Mouse (Mus musculus) CH12F3 (cell line): Measurements from ENCODE around the gene Nodal.

Source experiments
- in situ Hi-C: fragments of 300-500 bp; cut with MboI; formaldehyde crosslinking; loops from 2 replicates; pipeline ENCODE4 v1.14.3; 2020; ENCODE audit warnings: low sequenced_read_pairs

The Nodal gene

DNA sequence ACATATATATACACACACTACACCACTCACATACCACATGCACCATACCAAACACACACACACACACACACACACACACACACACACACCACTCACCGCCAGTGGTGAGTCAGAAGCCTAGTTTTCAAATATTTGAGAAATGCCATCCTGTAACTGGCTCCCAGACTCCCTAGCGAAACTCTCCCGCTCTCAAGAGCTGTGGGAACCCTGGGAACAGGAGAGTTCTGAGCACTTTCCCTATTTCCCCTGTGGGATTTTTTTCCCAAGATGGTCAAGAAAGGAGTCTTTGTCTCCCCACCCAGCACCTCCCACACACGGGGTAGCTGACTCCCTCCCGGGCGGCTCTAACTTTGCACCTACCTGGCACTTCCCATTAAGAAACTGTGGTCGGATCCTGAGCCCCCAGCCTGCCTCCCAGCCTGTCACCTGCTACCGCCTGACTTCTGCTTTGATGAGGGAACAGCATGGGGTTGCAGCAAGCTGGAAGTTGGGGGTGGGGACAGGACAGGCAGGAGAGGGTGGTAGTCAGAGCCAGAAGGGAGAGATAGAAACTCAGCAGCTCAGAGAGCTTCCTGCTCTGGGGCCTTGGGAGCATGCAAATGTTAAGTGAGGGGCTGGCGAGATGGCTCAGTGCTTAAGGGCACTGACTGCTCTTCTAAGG is 23.2 kb upstream of the Nodal start:
- in situ Hi-C loops: no loop called here

DNA sequence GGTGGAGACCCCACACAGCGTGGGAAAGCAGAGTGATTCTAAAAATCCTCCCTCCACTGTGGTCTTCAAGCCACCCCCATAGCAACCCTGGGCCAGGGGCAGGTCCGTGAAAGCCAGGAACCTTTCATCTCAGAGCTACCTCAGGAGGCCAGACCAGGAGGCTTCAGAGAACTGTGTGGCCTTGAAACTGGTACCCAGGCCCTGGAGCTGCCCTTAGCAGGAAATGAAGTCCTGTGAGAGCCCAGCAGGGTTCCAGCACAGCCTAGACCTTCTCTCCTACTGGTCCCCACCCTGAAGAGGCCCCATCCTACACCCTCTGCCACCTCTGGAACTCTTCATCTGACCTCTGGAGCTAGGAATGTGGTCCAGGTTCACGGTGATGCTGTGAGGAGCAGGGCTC is 19.6 kb upstream of the Nodal start:
- in situ Hi-C loops: no loop called here

DNA sequence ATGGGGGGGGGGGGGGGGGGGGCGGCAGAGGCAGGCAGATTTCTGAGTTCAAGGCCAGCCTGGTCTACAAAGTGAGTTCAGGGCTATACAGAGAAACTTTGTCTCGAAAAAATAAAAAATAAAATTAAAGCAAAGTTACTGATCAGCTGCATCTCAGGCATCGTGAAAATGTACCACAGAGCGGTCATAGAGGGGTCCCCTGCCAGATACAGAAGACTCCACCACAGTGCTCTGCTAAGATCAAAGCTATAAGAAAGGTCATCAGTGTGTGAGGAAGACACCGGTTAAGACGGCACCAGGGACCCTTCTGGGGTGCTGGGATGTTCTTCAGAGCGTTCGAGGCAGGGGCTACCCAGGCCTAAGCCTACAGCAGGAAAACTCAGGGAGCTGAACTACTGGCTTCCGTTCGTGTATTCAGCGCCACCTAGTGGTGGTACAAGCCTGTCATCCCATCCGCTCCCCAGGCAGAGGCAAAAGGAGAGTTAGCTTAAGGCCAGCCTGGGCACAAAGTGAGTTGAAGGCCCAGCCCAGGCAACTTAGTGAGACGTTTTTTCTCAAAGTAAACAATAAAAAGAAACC is 18.5 kb upstream of the Nodal start:
- in situ Hi-C loops: no loop called here

DNA sequence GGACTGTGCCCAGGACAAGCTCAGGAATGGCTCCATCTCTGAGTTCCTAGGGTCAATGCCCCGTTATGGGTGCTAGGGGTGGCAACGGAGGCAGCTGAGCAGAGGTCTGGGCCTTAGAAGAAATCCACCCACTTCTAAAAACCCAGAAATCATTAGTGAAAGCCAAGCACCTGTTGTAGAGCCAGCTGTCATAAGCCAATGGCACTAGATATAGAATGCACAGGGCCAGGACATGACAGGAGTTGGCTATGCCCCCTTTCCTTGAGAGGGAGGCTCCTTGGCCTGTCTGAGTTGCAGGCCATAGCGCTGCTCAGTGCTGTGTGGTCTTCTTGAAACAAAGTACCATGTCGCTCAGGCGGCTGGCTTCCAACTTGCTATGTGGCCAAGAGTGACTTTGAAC is 17.4 kb upstream of the Nodal start:
- in situ Hi-C loops: no loop called here

DNA sequence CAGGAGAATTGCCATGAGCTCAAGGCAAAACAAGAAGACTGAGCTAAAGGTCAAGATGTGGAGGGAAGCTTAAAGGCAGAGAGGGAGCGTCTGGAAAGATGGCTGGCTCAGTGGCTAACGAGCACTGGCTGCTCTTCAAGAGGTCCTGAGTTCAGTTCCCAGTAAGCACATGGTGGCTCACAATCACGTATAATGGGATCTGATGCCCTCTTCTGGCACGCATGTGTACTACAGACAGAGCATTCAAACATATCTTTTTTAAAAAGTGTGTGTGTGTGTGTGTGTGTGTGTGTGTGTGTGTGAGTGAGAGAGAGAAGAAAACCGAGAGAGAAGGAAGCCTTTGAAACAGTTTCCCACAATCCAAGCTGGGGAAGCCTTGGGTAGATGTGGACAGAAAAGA is 15.3 kb upstream of the Nodal start:
- in situ Hi-C loops: no loop called here

DNA sequence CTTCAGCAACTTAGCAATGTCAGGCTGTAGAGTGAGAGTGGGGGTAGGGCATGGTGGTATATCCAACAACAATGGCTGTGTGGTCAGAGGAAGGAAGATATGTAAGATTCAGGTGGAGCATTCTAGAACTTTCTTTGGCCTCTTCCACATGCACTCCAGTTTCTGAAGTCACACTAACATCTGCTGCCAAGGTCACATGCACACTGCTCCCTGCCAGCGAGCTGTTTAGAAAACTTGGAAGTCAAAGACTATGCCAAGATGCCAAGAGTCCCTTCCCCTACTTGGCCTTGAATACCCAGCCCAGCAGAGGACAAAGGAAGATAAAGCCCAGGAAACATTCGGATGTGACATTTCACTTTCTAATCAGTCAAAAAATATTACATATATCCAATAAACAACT is 14.9 kb upstream of the Nodal start:
- in situ Hi-C loops: no loop called here

DNA sequence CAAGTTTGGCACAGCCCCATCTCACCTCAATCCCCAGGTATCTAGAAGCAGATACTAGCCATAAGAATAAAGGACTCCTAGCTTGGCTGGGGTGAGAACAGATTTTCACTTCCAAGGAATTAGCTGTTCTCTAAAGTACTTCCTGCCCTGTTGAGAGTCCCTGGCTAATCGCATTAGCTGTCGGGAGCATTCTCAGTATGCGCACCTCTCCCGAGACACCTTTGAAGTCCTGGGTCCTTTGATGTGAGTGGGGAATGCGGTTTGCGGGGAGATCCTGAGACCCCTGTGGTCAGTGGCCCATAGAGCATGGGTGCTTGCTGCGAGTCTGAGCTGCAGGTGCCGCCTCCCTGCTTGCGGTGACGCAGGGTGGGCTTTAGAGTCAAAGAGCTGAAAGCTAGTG is 11.8 kb upstream of the Nodal start:
- in situ Hi-C loops: no loop called here

DNA sequence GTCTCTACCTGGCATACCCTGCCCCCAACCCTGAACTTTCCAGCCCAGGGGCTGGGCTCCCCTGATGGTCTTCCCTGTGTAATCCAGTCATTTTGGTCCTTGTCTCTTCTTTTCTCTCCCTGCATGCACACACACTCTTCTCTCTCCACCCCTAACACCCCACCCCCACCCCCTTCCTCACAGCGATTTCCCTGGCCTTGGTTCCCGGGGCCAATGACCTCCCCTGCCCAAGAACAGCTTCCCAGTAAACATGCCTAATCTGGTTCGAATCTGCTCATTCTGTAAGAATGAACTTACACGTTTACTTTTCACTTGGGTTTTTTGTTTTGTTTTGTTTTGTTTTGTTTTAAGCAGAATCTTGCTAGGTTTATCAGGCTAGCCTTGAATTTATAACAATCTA is 8.0 kb upstream of the Nodal start:
- in situ Hi-C loops: no loop called here

DNA sequence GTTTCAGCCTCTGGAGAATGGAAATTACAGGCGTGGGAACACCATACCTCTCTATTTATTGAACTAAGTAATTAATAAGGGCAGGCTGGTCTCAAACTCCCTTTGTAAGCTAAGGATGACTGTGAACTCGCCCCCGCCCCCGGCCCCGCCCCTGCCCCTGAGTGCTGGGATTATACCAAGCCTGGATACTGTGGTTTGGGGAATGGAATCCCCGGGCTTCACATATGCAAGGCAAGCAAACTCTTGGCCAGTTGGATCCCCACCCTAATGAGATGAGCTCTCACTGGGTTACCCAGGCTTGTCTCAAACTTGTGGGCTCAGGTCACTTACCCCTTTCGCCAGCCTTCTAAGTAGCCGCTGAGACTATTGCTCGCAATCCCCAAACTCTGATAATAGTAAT is 7.6 kb upstream of the Nodal start:
- in situ Hi-C loops: no loop called here

DNA sequence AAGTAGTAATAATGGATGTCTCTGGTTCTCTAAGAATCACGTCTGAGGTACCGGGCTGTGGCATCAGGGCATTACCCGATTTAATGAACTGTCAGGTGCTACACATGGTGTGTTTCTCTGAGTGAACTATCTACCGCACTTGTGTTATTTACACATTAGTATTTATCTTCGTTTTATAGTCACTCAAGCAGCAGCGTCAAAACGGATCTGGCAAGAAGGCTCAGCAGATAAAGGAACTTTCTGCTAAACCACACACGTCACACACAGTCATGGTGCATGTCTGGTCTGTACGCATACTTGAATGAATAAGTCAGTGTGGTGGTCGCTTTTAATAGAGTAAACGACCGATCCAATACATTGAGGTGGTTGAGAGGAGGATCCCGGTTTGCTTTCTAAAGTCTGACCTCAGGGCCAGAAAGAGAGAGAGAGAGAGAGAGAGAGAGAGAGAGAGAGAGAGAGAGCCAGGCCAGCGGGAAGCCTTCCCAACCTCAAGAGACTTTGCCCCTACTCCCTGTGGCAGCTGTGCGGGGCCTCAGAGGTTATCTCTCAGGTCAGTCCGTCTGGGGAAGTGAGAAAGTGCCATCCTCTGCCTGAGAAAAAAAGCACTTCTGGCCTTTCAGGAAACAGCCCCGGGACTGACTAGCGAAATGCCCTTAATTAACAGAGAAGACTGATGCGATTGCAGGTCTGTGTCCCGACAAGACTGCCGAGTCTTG is 4.7 kb upstream of the Nodal start:
- in situ Hi-C loops: no loop called here

DNA sequence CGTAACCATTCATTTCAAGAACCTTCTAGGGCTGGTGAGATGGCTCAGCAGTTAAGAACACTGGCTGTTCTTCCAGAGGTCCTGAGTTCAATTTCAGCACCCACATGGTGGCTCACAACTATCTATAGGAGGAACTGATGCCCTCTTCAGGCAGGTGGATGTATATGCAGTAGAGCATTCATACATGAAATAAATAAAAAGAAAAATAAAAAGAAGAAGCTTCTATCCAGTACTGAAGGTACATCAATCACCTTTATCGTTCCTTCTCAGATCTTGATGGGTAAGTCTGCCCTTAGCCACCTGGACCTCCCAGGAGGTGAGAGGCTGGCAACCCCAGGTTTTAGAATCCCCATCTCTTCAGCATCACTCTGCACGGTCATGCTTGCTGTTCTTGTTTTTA is 2.5 kb upstream of the Nodal start:
- in situ Hi-C loops: no loop called here

DNA sequence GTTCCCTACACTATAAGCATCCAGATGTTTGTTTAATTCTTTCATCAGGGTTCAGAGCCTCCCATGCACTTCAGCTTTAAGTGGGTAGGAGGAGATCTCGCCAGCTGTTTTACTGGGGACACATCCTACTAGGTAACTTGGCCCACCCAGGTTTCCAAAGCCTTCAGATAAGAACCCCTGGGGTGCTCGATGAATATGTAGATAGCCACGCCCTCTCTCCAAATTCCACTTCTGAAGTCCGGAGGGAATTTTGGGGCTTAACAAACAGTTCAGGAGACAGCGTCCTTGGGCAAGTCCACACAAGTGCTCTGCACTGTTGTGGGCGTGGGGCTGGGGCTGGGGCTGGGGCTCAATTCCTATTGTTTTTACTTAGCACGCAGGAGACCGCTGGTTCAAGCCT is 1.9 kb upstream of the Nodal start:
- in situ Hi-C loops: no loop called here

DNA sequence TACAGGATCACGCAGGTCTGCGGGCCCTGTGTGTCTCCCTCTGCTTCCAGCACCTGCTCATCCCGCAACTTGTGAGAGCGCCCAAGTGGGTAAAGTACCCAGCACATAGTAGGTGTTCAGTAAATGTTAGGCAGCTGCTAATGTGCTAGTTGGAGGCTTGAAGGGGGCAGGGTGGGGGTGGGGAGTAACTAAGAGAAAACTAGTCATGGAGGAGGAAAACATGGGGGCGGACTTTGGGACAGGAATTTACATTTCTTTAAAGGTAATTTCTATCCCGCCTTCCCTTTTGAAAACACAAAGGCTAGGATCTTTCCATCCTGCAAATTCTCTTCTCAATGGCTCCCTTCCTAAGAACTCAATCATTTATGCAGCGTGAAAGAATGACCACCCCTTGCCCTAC is 1.2 kb upstream of the Nodal start:
- in situ Hi-C loops: no loop called here

DNA sequence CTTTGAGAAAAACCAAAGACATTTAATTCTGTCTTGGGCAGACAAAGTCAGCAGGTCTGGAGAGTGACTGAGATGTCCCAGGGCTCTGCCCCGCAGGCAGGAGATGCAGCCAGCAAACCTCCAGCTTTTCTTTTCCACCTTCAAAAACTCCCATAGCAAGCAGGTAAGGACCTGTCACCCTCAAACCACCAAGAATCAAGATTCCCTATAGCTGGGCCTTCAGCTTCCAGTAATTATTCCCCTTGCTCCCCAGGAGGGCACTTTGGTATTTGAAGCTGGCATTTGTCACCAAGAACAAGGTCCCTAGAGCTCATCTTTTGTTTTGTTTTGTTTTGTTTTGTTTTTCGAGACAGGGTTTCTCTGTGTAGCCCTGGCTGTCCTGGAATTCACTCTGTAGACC is 726 bp upstream of the Nodal start:
- in situ Hi-C loops: no loop called here

DNA sequence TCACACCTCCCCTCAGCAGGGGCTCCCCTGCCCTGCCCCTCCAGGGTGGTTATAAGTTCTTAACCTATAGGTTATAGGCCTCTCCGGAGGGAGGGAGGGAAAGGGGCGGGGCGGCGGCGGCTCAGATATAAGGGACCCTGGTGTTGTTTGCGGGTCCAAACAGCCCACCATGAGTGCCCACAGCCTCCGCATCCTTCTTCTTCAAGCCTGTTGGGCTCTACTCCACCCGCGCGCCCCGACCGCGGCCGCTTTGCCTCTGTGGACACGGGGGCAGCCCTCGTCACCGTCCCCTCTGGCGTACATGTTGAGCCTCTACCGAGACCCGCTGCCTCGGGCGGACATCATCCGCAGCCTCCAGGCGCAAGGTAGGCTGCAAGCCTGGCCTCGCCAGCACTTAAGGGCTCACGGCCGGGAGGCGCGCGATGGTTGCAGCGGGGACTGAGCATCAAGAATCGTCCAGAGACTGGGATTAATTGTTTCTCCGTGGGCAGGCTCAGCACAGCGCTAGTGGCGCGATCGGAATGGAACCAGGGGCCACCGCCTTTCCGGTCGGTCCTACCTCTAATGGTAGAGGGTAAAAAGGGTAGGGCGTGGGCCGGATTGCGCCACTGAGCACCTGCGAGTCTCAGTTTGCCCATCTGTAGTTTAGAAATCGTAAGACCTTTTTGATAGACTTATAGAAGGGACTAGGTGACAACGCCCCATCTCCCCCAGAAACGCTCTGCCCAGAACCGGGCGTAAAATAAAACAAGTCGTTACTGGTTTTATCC is 544 bp downstream of the Nodal start:
- in situ Hi-C loops: no loop called here

DNA sequence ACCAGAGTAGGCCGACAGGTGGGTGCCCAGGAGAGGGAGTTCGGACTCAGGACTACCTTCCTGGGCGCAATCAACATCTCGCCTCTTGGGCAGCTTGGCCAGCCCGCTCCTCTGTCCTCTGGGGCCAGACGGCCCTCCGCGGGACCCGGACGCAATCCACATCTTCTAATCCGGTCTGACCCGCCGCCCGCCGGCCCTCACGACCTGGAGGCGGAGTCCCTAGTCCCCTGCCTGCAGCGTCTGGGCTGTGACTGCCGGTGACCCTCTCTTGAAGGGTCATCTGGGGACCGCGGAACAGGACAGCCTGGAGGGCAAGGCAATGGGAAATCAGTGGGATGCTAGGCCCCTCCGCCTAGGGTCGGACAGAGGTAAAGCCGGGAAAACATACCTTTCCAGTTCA is 1.4 kb downstream of the Nodal start:
- in situ Hi-C loops: no loop called here

DNA sequence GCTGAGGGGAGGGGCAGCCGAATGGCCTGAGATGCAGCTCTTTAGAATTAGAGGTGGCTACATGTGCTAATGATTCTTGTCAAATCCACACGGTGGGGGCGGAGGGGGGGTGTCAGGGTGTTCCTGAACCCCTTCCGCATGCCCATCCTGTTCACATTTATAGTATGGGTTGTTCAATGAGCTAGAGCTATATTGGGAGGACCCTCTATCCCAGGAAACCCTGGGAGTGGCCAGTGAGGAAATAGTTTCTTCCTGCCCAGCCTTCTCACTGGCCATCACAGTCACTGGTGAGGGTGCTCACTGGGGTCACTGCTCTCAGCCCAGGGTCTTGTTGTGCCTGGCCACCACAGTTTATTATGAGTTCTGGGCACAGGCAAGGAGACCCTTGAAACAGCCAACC is 2.2 kb downstream of the Nodal start:
- in situ Hi-C loops: no loop called here

DNA sequence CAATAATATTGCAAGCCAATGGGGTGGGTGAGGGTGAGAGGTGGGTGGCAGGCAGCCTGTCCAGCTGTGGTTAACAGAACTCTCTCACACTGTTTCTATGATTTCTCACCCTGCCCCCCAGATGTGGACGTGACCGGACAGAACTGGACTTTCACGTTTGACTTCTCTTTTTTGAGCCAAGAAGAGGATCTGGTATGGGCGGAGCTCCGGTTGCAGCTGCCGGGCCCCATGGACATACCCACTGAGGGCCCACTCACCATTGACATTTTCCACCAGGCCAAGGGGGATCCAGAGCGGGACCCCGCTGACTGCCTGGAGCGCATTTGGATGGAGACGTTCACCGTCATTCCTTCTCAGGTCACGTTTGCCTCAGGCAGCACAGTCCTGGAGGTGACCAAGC is 5.1 kb downstream of the Nodal start:
- in situ Hi-C loops: no loop called here

DNA sequence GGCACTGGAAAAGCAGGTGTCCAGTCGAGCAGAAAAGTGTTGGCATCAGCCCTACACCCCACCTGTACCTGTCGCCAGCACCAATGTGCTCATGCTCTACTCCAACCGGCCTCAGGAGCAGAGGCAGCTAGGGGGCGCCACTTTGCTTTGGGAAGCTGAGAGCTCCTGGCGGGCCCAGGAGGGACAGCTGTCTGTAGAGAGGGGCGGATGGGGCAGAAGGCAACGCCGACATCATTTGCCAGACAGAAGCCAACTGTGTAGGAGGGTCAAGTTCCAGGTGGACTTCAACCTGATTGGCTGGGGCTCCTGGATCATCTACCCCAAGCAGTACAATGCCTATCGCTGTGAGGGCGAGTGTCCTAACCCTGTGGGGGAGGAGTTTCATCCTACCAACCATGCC is 5.5 kb downstream of the Nodal start:
- in situ Hi-C loops: no loop called here

DNA sequence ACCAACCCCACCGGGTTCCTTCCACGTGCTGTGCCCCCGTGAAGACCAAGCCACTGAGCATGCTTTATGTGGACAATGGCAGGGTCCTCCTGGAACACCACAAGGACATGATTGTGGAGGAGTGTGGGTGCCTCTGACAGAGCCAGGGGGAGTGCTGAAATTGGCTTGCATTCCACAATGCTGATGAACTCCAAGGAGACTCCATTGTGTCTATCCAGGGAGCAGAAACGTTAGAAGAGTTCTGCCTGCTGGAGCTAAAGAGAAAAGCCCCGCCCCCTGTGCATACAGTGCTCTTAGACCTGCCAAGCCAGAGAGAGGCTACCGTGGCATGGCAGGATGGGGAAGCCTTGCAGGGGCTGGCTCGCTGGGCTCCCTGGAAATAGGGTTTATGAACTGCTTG is 6.7 kb downstream of the Nodal start:
- in situ Hi-C loops: no loop called here

DNA sequence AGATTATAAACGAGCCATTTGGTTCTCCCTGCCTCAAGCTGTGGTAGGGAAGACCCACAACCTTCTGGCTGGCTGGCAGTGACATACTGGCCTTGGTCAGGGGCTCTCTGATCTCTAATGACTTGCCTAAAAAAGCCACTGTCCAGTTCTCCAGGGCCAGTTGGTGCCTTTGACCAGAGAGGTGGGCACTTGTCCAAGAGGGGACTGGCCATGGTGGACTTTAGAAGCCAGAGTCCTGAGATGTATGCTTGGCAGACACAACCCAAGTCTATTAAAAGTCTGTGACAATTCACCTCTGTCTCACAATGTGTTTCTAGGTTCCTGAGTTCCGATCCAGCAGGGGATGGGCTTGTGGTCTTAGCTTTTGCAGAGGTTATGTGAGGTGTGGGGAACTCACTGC is 7.3 kb downstream of the Nodal start:
- in situ Hi-C loops: no loop called here

DNA sequence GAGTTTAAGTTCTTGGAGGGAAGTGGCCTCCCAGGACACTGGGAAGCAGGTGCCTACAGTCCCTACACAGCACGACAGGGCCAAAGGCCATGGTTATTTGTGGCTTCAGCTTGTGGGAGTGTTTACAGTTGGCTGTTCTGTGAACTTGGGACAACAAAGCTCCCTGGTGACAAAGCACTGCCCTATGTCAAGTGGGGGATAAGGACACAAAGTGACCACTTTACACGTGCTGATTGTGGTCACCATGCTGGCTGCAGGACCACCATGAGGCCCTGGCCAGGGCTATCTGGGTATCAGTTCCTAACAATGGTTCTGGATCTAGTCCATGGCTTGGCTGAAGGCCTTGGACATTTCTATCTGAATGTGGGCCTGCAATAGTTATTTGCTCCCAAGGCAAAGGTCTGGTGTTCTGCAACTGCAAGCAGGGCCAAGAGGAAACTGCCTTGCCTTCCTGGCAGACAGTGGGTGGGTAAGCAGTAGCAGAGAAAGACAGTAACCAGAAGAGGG is 8.5 kb downstream of the Nodal start:
- in situ Hi-C loops: no loop called here
